Mouse (Mus musculus) MEL (cell line): ENCODE measurements at regions not wholly inside any gene's neighbourhood (a gene's known extent, or its start where the extent isn't known, plus 50 kb on each side); places are given as distances from the start of the nearest gene placed in this dataset.

Experiments used
- CHD1 ChIP-seq: IDR thresholded peaks from 2 replicates; pipeline ENCODE4 v1.6.1; 2012; ENCODE audit warnings: low read depth, mild to moderate bottlenecking, inconsistent platforms, low read length, improper control_type of control experiment
- EP300 ChIP-seq, 2 experiments: IDR thresholded peaks; 2 replicates each; pipeline ENCODE4 v1.6.1; 2011; ENCODE audit warnings: improper control_type of control experiment in 2 of 2, low read length in 2 of 2, low read depth in 1 of 2, mild to moderate bottlenecking in 1 of 2
- POLR2A ChIP-seq, 2 experiments: IDR thresholded peaks; 2 replicates each; pipeline ENCODE4 v1.6.1; 2011 to 2012; ENCODE audit warnings: low read length in 2 of 2, mild to moderate bottlenecking in 2 of 2, control low read depth in 1 of 2, improper control_type of control experiment in 1 of 2, low read depth in 1 of 2, moderate library complexity in 1 of 2; ENCODE audit not compliant: control insufficient read depth in 1 of 2, insufficient read depth in 1 of 2, poor library complexity in 1 of 2
- ZC3H11A ChIP-seq: IDR thresholded peaks from 2 replicates; pipeline ENCODE4 v1.6.1; 2012; ENCODE audit warnings: low read depth, mild to moderate bottlenecking, inconsistent platforms, low read length, improper control_type of control experiment
- ZNF384 ChIP-seq: IDR thresholded peaks from 2 replicates; pipeline ENCODE4 v1.6.1; 2012; ENCODE audit warnings: low read depth, mild to moderate bottlenecking, inconsistent platforms, low read length, improper control_type of control experiment

- no peak for TF ChIP-seq POLR2A (IDR thresholded peaks at IDR 0.05; ENCODE audit: control insufficient read depth in 1 of 2, insufficient read depth in 1 of 2, low read depth in 1 of 2, low read length in 2 of 2, poor library complexity in 1 of 2)
- TF ChIP-seq ZNF384 = no peak
- TF ChIP-seq EP300 (IDR thresholded peaks at IDR 0.05; ENCODE audit: low read depth in 1 of 2, low read length in 2 of 2) = no peak
- no peak for TF ChIP-seq CHD1
- no peak for TF ChIP-seq ZC3H11A
Measured at GRCm38 (mm10) chr8:103433532-103434105, 648.2 kb upstream of the Cdh11 start.
